Mouse (Mus musculus) left cerebral cortex, postnatal 14 days (tissue): ENCODE data around the gene Kdr. TPM values are rescaled to one million over a fixed set of nuclear protein-coding genes. Genes with fewer than 3 reads are reported as not detected.
"Not testable (repeated sequence)": the region's sequence is repeated elsewhere in the genome, so short reads cannot be mapped to it uniquely, and the experiment has no call there.

Experiments used
- DNase-seq, 2 experiments: peaks; one replicate each; pipeline ENCODE4 v3.0.0; 2021 to 2022; ENCODE audit warnings: low spot score in 2 of 2, mixed read lengths in 1 of 2
- intact Hi-C: fragments of 180-260 bp; cut with DNase I; formaldehyde crosslinking; loops from one replicate; pipeline ENCODE4 v1.15.1; 2025
- microRNA-seq, 2 experiments: library from miRNA; unstranded; fragments of <30 nt; microRNA quantifications; one replicate each; pipeline ENCODE4 v1.2.0; 2022
- total RNA-seq, 2 experiments: library from RNA; stranded (reverse); gene quantifications; 2 replicates each; pipeline ENCODE4 v1.2.3; 2021

Gene Kdr
- total RNA-seq, 2 experiments from 2014 or later = 21.5 to 22.4 TPM

- intact Hi-C loops, DNase-seq: not testable (repeated sequence)
Observed at GRCm38 (mm10) chr5:75931458-75931857, 46.8 kb downstream of the Kdr start.

DNA sequence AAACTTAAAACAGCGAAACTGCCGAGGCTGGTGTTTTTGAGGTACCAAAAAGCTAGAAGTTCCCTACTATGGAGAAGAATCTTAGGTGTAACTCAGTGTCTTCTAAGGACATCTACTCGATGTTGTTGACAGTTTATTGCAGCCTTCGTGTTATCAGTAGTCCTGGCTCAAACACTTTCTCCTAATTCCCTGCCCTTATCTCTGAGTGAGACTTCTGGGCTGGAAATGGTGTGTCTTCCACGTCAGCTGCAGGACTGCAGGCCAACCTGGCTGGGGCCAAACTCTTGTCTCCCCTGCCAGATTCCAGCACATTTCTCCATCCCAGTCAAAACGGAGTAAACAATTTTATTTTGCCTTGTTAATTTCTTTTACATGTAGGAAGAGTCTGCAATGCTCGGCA is 48.3 kb downstream of the Kdr start:
- intact Hi-C loops = no loop called here
- no peak for DNase-seq

- intact Hi-C loops = no loop called here
Observed at GRCm38 (mm10) chr5:75922677-75923076, 55.6 kb downstream of the Kdr start.

DNA sequence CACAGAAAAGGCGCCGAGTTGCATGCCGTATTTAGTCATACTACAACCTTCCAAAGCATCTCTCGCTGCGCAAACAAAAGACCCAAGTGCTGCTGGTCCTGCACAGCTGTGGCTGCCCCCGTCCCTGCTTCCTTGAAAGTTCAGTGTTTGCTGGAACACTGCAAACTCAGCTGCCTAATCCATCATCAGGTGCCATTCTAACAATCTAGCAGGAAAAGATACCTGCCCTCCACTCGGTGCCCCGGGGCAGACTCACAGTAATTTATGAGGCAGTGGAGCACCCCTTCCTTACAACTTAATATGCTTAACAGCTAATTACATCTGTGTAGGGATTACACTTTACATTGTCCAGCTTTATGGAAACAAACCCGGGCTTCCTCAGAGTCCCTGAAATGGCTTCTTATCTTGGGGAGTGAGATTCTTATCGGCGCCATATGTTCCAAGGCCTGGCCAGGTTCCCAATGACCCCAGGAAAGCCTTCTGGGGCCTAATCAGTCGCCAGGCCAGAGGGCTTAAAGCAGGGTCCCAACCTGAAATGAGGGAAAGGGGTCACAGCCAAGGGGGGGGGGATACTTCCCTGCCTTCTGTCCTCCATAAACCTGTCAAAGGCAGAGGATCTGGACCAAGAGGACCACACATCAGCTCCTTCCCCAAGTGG is 56.4 kb downstream of the Kdr start:
- intact Hi-C loops = no loop called here
- DNase-seq = no peak

More at GRCm38 (mm10) chr5:75922677-75923076, 55.6 kb downstream of the Kdr start:
- DNase-seq = no peak

GRCm38 (mm10) chr5:75919601-75920000 is 58.7 kb downstream of the Kdr start:
- intact Hi-C loops = no loop called here
- no peak for DNase-seq

- intact Hi-C loops = no loop called here
- no peak for DNase-seq
Observed at GRCm38 (mm10) chr5:75918139-75918538, 60.1 kb downstream of the Kdr start.

DNA sequence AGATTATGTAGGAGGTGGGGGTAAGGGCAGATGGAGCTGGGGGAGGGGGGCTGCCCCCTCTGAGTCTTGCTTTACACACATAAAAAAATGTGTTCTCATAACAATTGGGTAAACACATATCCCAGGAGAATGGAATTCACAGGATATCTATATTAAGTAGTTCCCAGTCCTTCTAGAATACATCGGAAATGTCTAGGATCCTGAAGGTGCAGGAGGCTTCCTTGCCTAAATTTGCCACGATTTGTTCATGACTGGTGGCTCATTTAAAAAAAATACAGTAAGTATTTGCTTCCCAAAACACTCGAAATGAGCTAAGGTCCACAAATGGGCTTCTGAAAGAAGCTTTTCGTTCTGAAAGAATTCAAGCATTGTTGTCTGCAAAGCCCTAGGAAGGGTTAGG is 61.0 kb downstream of the Kdr start:
- intact Hi-C loops = no loop called here
- DNase-seq = no peak

- no peak for DNase-seq
Observed at GRCm38 (mm10) chr5:75906102-75906501, 72.2 kb downstream of the Kdr start.

DNA sequence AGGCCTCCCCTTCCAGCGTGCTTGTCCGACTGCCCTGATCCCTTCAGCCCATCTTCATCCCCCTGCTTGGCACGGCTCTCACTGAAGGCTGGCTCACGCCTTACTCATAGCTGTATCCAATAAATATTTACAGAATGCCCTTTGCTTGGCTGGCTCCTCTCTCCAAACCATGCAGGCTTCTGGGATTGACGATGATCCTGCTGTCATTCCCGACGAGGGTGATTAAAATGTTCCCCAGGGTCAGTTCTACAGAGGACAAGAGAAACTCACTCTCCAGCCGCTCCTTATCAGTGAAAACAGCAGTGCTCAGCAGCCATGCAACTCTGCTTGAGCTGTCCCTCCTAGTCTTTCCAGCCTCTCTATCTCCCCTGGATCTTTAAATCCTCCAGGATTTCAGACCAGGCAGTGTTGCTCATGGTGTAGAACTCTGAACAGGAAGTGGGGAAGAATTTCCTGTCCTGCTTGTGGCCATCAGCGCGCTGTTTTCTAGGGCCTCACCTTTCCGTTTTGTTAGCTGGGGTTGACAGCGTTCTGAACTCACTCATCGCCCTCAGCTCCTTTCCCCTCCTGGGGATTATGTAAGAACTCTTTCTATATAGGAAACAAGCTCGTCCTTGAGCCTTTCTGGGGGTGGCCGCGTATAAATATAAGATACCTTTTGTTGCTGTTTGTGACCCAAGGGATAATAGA is 77.9 kb downstream of the Kdr start:
- intact Hi-C loops = no loop called here

More at GRCm38 (mm10) chr5:75906102-75906501, 72.2 kb downstream of the Kdr start:
- intact Hi-C loops = no loop called here

DNA sequence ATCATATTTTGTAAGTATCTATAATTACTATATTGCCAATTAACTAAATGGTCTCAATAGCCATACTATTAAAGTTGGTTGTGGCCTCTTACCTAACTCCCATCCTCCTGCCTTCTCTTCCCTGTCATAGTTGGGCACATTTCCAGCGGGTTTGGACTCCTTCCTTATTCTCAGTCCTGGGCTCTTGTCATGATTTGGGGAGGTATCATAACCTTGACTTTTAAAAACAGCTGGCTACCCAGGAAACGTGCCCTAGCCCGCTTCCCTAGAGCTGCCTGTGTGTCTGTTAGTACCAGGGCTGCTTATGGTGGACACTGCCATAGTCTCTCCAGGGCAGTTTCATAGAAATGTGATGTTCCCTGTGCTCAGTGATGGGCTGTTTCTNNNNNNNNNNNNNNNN is 82.9 kb downstream of the Kdr start:
- DNase-seq = no peak
- intact Hi-C loops = no loop called here

More for the DNA sequence above, 77.9 kb downstream of the Kdr start:
- DNase-seq = no peak

DNA sequence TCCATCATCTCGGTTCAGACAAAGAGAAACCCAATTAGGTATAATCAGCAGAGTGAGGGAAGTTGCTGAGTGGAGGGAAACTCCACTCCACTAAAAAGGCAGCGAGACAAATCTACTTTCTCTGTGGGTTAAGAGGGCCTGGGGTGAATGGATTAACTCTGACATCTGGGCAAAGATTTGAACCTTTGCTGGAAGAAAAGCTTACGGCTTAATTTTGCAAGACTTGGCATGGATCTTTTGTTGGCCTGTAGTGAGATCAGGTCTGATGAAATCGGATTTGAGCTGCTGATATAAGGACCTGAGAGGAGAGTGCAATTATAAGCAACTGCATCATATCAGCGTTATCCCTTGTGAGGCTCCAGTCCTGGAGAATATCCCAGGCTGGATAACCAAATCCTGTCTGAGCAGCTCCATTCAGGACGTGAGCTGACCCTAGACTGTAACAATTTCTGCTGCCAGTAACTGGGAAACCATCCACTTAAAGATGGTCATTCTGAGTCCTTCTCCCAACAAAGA is 85.2 kb downstream of the Kdr start:
- intact Hi-C loops = no loop called here

More for the DNA sequence above, 85.2 kb downstream of the Kdr start:
- no peak for DNase-seq

Small RNAs within 50 kb of the gene (microRNA-seq; reads per million reads assigned to microRNA genes)
- 0 reads per million in 2 experiments for gene Gm25374

Other genes starting within 250 kb of the Kdr start
- 10 to 100 TPM; 17.8 to 19.2 TPM for gene Srd5a3, start 161.8 kb upstream of the Kdr start, total RNA-seq
- 10 to 100 TPM; 36.1 to 36.3 TPM for gene Tmem165, start 205.4 kb upstream of the Kdr start, total RNA-seq